Mouse (Mus musculus) C2C12 (cell line): ENCODE measurements around the gene Elmsan1. TPM values are rescaled to one million over a fixed set of nuclear protein-coding genes. Genes with fewer than 3 reads are reported as not detected.
"Not testable (repeated sequence)": the region's sequence is repeated elsewhere in the genome, so short reads cannot be mapped to it uniquely, and the experiment has no call there.

Experiments used
- H3K27me3 ChIP-seq: one replicate; pipeline ENCODE4 v1.6.1; 2011; ENCODE audit not compliant: control insufficient read depth, insufficient read depth, insufficient read length
- H3K36me3 ChIP-seq: one replicate; pipeline ENCODE4 v1.6.1; 2011; ENCODE audit not compliant: control insufficient read depth, insufficient read depth
- H3K4me3 ChIP-seq: one replicate; pipeline ENCODE4 v1.5.1; 2011; ENCODE audit warnings: mild to moderate bottlenecking, control low read depth; ENCODE audit not compliant: poor library complexity, insufficient read depth, severe bottlenecking
- H3K79me2 ChIP-seq: one replicate; pipeline ENCODE4 v1.6.1; 2011; ENCODE audit not compliant: control insufficient read depth, insufficient read depth
- H3K79me3 ChIP-seq: one replicate; pipeline ENCODE4 v1.6.1; 2011; ENCODE audit warnings: low read depth, control low read depth
- H3ac ChIP-seq: one replicate; pipeline ENCODE3; 2011; ENCODE audit warnings: low read depth; ENCODE audit not compliant: control insufficient read depth, insufficient read length
- CEBPB ChIP-seq: IDR thresholded peaks from one replicate; pipeline ENCODE4 v1.6.1; 2011; ENCODE audit warnings: low read depth, mild to moderate bottlenecking, control low read depth, moderate library complexity
- CTCF ChIP-seq: IDR thresholded peaks from one replicate; pipeline ENCODE4 v1.5.1; 2011; ENCODE audit not compliant: control insufficient read depth, insufficient read depth, insufficient read length
- FOSL1 ChIP-seq: IDR thresholded peaks from one replicate; pipeline ENCODE4 v1.8.0; 2011; ENCODE audit warnings: mild to moderate bottlenecking, low read length; ENCODE audit not compliant: poor library complexity, insufficient read depth, severe bottlenecking
- MAX ChIP-seq: IDR thresholded peaks from one replicate; pipeline ENCODE4 v1.6.1; 2011; ENCODE audit warnings: mild to moderate bottlenecking, control low read depth
- MYOD1 ChIP-seq: IDR thresholded peaks from one replicate; pipeline ENCODE4 v1.6.1; 2011; ENCODE audit warnings: low read depth; ENCODE audit not compliant: control insufficient read depth, insufficient read length
- MYOG ChIP-seq: IDR thresholded peaks from one replicate; pipeline ENCODE4 v1.6.1; 2011; ENCODE audit not compliant: control insufficient read depth, insufficient read length; ENCODE audit errors: extremely low read depth
- USF1 ChIP-seq: IDR thresholded peaks from one replicate; pipeline ENCODE4 v1.6.1; 2011; ENCODE audit warnings: low read depth, mild to moderate bottlenecking, control low read depth, moderate library complexity
- polyA plus RNA-seq: library from polyadenylated mRNA; unstranded; fragments of >200 nt; fragmentation: generic; extraction: Trizol; gene quantifications from one replicate; pipeline ENCODE4 v1.2.1, GENCODE M21; 2012; ENCODE audit warnings: missing spikeins

The Elmsan1 gene
- polyA plus RNA-seq, 1 experiment, result 6.5 TPM

GRCm38 (mm10) chr12:84107692-84108091 is 111.0 kb downstream of the Elmsan1 start:
- Histone ChIP-seq H3K79me3 (no peaks in the 10 kb centered on the region), H3K36me3 (no peaks in the 10 kb centered on the region), H3K4me3 (no peak overlapping the region), H3ac (no peak overlapping the region), H3K27me3 (no peaks in the 10 kb centered on the region), H3K79me2 (no peaks in the 10 kb centered on the region)
- TF ChIP-seq FOSL1 (no peak), MAX (no peak), CEBPB (no peak), MYOD1 (no peak), USF1 (no peak), MYOG (no peak), CTCF (no peak)

- Histone ChIP-seq H3K79me3 (no peaks in the 10 kb centered on the region), H3K4me3 (no peak overlapping the region), H3ac (no peak overlapping the region), H3K27me3 (no peaks in the 10 kb centered on the region), H3K36me3 (no peaks in the 10 kb centered on the region), H3K79me2 (no peaks in the 10 kb centered on the region)
- TF ChIP-seq USF1 (no peak), FOSL1 (no peak), CEBPB (no peak), MAX (no peak), MYOG (no peak), MYOD1 (no peak), CTCF (no peak)
Observed at GRCm38 (mm10) chr12:84107012-84107411, 111.7 kb downstream of the Elmsan1 start.

- no peaks in the 10 kb centered on the region for H3K36me3 ChIP-seq
Observed at GRCm38 (mm10) chr12:84101493-84101845, 117.2 kb downstream of the Elmsan1 start.

GRCm38 (mm10) chr12:84100604-84101492 is 117.8 kb downstream of the Elmsan1 start, which contains the start of gene Acot6:
Gene Acot6, plus strand, starts transcription at chr12:84100654.
- H3K79me3 ChIP-seq, H3K27me3 ChIP-seq, H3K79me2 ChIP-seq, H3K4me3 ChIP-seq, H3K36me3 ChIP-seq, H3ac ChIP-seq: not testable (repeated sequence)
- peak; percentile 51 for TF ChIP-seq USF1

More at GRCm38 (mm10) chr12:84101493-84101845, 117.2 kb downstream of the Elmsan1 start:
- Histone ChIP-seq H3K79me2 (no peaks in the 10 kb centered on the region), H3K79me3 (no peaks in the 10 kb centered on the region), H3K4me3 (no peak overlapping the region), H3K27me3 (no peaks in the 10 kb centered on the region), H3ac (no peak overlapping the region)
- no peak for TF ChIP-seq CEBPB
- no peak for TF ChIP-seq MYOD1
- TF ChIP-seq USF1, result no peak
- no peak for TF ChIP-seq FOSL1

DNA sequence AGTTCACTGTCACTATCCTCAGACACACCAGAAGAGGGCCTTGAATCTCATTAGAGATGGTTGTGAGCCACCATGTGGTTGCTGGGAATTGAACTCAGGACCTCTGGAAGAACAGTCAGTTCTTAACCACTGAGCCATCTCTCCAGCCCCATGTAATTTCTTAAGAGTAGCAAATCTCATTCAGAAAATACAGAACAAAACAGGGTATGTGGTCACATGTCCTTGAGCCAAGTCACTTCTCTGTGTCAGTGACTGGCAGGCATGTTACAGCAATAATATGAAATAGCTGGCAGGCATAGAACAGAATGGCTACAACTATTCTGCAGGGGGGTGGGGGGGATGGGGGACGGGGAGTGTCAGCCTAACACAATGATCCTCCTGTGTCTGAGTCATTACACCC is 118.6 kb downstream of the Elmsan1 start:
- Histone ChIP-seq H3K79me3 (no peaks in the 10 kb centered on the region), H3K27me3 (no peaks in the 10 kb centered on the region), H3K36me3 (no peaks in the 10 kb centered on the region), H3K4me3 (no peak overlapping the region), H3K79me2 (no peaks in the 10 kb centered on the region), H3ac (no peak overlapping the region)
- TF ChIP-seq MAX, result no peak
- no peak for TF ChIP-seq MYOG
- no peak for TF ChIP-seq MYOD1
- no peak for TF ChIP-seq FOSL1
- TF ChIP-seq CTCF, result no peak
- TF ChIP-seq USF1, result no peak

DNA sequence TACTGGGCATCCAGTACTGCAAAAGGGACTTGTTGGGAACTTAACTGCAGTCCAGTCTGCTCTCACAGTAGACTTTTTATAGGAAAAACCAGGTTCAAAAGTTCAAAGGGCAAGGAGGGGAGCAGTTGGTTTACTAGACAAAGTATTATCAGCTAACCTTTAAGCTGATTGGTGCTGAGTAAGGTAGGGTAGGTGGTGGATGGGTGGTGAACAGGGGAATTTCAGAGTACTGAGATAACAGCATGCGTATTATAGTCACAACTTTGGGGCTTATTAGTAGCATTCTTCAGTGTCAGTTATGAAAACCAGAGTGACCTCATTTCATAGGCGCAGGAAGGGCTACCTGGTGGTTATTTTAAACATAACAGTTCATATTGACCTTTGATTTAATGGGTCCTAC is 119.1 kb downstream of the Elmsan1 start:
- no peak overlapping the region for H3ac ChIP-seq
- no peaks in the 10 kb centered on the region for H3K79me2 ChIP-seq
- no peaks in the 10 kb centered on the region for H3K79me3 ChIP-seq
- TF ChIP-seq CTCF, result no peak
- TF ChIP-seq MYOD1, result no peak
- TF ChIP-seq CEBPB, result no peak
- H3K4me3 ChIP-seq, result no peak overlapping the region
- no peaks in the 10 kb centered on the region for H3K36me3 ChIP-seq
- H3K27me3 ChIP-seq, result no peaks in the 10 kb centered on the region

Other genes starting within 250 kb of the Elmsan1 start
- not detected for gene Heatr4, start 234.0 kb downstream of the Elmsan1 start, polyA plus RNA-seq
- gene Acot2, start 231.0 kb downstream of the Elmsan1 start, polyA plus RNA-seq, result 2.6 TPM
- gene Acot1, start 209.4 kb downstream of the Elmsan1 start, polyA plus RNA-seq, result 0.41 TPM
- gene Acot4, start 180.5 kb downstream of the Elmsan1 start, polyA plus RNA-seq, result under 0.01 TPM
- not detected for gene Gm49366, start 179.9 kb downstream of the Elmsan1 start, polyA plus RNA-seq
- gene Acot3, start 166.7 kb downstream of the Elmsan1 start, polyA plus RNA-seq, result not detected
- not detected for gene Acot5, start 149.6 kb downstream of the Elmsan1 start, polyA plus RNA-seq
- 0.25 TPM for gene Acot6, start 118.2 kb downstream of the Elmsan1 start, polyA plus RNA-seq
- 4.7 TPM for gene Dnal1, start 104.5 kb downstream of the Elmsan1 start, polyA plus RNA-seq
- gene Pnma1, start 70.4 kb downstream of the Elmsan1 start, polyA plus RNA-seq, result 0.46 TPM
- 13.3 TPM for gene Ptgr2, start 66.4 kb upstream of the Elmsan1 start, polyA plus RNA-seq
- 23.5 TPM for gene Zfp410, start 98.0 kb upstream of the Elmsan1 start, polyA plus RNA-seq
- 32.7 TPM for gene Coq6, start 142.8 kb upstream of the Elmsan1 start, polyA plus RNA-seq
- 0.50 TPM for gene Fam161b, start 143.0 kb upstream of the Elmsan1 start, polyA plus RNA-seq
- gene Entpd5, start 190.1 kb upstream of the Elmsan1 start, polyA plus RNA-seq, result 4.5 TPM
- gene Bbof1, start 190.2 kb upstream of the Elmsan1 start, polyA plus RNA-seq, result 0.25 TPM
- 3.0 TPM for gene Rnf113a2, start 198.3 kb upstream of the Elmsan1 start, polyA plus RNA-seq
- 0.47 TPM for gene Aldh6a1, start 232.1 kb upstream of the Elmsan1 start, polyA plus RNA-seq
- gene Lin52, start 232.5 kb upstream of the Elmsan1 start, polyA plus RNA-seq, result 2.8 TPM